Mouse (Mus musculus) gastrocnemius, postnatal 4 days (tissue): ENCODE results near the gene Pkd2. TPM values are rescaled to one million over a fixed set of nuclear protein-coding genes. Genes with fewer than 3 reads are reported as not detected.
A peak's percentile ranks its signal among the peaks of the same experiment; 100 is the strongest.
"Not testable (repeated sequence)": the region's sequence is repeated elsewhere in the genome, so short reads cannot be mapped to it uniquely, and the experiment has no call there.

Experiments
- DNase-seq, 2 experiments: peaks; one replicate each; pipeline ENCODE4 v3.0.0; 2021 to 2022; ENCODE audit warnings: low spot score in 2 of 2, mixed read lengths in 2 of 2
- long read RNA-seq, 2 experiments: library from polyadenylated mRNA; stranded (forward); transcript quantifications; one replicate each; pipeline ENCODE4 v2.0.0; 2021
- total RNA-seq, 2 experiments: library from RNA; stranded (reverse); gene quantifications; 2 replicates each; pipeline ENCODE4 v1.2.3; 2021

Gene Pkd2
- total RNA-seq = 10 to 100 TPM; 43.1 to 49.2 TPM
- long read RNA-seq, experiment 1, full-length matches to known transcripts = 31 of 48 reads
- long read RNA-seq, experiment 1, partial matches to known transcripts = 12 of 48 reads
- long read RNA-seq, experiment 1, other reads (novel, unspliced or antisense) = 5 of 48 reads
- long read RNA-seq, experiment 2, full-length matches to known transcripts = 39 of 59 reads
- long read RNA-seq, experiment 2, partial matches to known transcripts = 11 of 59 reads
- long read RNA-seq, experiment 2, other reads (novel, unspliced or antisense) = 9 of 59 reads

DNA sequence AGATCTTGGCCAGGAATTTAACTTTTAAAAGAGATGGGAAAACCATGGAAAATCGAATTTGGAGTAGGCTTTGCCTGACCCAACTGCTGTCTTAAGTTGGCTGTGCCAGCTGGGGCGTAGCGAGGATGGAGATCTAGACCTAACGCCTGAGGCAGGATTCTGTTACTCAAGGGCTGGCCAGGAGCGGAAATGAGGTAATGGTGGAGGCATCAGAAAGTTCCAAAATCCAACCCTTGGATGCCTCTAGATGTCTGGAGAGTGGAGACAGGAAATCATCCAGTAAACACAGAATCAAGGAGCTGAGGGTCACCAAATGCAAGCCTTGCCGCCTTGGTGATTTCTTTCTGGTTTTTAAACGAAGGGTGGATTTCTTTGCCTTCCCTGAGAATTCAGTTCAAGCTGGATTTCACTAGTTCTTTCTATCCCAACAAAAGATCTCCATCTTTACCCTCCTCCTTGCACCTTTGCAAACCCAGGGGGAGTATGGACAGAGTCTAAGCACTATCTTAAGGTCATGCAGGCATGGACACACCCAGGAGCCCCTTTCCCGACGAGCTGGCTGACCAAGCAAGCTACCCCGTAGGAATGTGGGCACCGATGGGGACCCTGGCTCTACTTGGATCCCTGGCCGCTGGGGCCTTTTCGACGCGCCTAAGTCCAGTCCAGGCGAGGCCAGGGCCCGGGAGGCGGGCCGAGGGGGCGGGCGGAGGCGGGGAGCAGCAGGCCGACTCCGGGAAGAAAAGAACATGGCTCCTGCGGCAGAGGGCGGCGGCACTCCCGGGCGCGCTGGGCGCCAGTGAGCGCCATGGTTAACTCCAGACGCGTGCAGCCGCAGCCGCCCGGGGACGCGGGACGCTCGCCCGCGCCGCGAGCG lies at the start of gene Pkd2:
Pkd2 (plus strand) TSS at position 619 of the 874 bp plus-strand sequence.
- peak; percentile 72 to 82 for DNase-seq

DNA sequence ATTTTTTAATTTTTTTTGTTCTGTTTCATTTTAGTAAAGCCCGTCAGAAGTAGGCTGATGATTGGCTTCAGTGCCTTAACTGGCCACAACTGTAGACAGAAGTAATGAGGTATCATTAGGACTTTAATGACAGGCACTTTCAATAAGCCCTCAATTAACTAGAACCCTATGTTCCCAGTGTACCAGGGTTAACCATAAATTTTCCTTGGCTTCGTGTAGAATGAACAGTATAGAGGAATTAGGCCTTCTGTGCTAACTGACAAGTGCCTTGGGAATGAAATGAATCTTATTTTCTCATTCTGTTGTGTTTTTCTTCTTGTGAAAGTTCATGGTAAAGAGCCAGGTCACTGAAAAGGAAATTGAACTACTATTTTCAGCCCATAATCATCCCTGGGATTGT lies 43.3 kb upstream of the Pkd2 start:
- no peak for DNase-seq

DNA sequence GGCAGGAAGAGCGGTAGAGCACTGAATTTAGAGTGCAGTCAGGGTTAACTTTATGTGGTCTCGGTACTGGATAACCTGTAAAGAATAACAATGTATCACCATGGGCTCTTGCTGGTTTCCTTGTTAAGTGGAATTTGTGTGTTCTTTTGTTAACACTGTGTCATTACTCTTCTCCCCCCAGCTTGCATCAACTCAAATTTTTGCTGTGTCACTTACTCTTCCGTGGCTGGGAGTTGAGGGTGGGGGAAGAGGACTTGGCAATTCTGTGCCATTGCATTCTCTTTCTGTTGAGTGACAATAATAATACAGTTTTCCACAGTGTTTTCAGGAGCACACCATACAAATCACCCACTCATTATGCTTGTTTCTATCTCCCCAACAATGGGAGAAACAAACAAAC lies 42.2 kb upstream of the Pkd2 start:
- no peak for DNase-seq

DNA sequence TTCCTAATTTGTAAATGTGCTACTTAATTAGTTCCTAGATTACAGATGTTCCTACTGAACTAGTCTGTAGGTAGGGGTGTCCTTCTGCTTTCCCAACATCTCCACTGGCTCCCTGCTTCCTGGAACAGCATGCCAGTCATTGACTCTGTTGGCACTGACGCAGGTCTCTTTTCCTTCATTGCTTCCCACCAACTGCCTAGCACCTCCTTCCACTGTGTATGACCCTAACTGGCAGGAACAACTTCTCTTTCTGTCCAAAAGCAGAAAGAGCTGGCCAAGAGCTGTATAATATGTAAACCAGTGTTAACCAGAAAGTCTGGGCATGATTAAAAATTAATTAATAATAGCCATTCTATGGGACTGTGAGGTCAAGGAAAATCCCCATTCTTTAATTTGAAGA lies 41.5 kb upstream of the Pkd2 start:
- DNase-seq = no peak

DNA sequence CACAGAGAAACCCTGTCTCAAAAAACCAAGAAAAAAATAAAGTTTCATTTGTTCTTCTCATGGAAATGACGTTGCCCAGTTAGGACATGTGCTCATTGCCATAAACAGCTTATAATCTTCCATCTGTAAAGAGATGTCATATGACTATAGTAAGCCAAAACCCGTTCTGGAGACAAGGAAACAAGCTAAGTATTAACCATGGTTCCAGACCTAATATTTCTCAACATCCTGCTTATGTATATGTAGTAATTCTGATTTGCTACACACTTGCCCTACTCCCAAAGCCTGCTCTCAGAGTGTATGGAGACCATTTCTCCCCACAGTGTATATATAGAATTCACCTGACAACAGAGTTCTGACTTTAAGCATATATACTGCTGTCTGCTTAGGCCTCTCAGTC lies 37.2 kb upstream of the Pkd2 start:
- no peak for DNase-seq

DNA sequence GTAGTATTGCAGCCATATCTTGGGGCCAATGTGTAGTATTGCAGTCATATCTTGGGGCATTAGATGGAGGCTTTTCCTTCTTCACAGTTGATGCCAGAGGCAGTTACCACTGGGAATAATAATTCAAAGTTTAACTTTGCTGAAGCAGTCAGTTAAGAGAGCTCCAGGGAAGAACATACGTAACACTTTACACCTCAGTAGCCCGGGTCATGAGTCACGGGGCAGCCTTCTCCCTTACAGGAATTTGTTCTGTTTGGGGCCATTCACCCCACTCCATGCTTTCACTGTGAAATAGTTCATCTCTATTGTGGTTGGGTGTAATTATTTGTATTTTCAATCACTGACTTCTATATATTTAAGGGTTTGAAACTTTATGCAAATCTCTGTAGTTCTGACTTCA lies 35.4 kb upstream of the Pkd2 start:
- no peak for DNase-seq

DNA sequence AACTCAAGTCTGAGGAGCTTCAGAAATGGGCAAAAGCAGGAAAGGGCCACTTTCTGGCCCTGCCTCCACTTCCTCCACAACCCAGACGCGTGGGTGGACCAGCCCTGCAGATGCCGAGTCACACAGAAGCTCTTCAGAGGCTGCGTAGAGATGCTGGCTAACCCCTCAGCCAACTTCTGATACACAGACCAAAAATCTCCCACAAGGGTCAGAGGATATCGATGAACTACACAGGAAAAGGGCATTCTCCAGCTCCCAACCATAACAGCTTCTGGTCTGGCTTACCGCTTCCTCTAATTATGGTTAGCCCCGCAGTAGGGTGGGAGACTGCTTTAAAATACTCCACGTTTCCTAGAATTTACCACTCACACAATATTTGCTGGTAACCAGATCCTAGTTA lies 33.3 kb upstream of the Pkd2 start:
- no peak for DNase-seq

DNA sequence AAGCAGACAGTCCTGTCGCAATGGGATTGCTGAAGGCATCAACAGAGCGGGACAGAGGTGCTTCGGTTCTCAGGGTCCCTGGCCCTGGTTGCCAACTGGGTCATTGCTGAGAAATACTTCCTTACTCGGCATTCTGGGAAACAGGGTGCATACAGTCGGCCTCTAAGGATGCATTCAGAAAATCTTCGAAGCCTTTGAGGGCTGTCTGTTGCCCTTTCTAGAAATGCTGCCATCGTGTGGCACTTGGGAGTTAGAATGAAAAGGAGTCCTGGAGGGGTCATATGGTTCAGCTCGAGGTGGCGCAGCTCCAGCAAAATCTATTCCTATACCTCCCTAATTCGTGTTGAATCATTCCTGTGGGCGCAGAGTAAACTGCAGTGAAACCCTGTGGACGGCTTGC lies 26.4 kb upstream of the Pkd2 start:
- DNase-seq = no peak

DNA sequence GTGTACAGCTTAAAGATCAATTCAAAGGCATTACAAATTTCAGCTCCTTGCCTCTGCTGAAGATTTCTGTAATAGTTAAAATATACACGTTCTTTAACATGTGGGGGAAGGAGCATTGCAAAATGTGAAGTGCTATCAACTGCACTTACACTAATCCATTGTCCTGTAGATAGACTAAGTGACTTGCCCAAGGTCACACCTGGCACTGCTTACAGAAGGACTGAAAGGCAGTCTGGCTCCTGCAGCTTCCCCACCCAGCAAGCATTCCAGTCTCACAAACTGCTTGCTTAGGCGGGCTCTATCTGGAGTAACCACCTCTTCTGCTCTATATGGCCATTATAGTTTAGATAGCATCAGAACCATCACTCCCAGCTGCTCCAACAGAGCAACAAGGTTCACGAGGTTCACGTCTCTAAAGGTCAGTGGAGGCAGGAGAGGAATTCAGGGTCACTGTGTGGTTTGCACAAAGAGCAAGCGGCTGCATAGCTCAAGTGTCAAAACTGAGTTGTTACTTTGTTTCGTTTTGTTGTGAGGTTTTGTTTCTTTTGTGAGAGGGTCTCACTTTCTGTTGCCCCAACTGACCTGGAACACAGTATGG lies 25.2 kb upstream of the Pkd2 start:
- DNase-seq = no peak

DNA sequence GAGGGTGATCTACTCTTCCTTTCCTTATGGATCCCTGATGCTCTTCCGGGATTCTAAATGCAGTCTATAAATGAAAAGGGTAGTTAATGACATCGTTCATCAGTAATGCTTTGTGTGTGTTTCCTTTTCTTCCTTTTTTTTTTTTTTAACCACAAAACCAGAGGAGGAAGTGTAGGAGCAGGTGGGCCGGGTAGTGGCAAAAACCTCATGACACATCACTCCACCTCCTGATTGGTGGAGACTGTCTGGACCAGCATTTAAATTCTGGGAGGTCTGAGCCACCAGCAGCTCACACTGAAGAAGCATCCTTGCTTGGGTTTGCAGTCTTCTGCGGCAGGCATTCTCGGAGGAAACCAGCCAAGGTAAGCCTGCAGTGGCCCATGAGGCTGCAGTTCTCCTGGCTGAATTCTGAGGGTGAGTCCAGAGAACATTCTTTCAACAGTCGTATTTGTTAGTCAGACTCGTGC lies 24.4 kb upstream of the Pkd2 start, which contains the start of gene Spp1:
Spp1 (plus strand) TSS at position 284 of the 467 bp plus-strand sequence.
- no peak for DNase-seq

DNA sequence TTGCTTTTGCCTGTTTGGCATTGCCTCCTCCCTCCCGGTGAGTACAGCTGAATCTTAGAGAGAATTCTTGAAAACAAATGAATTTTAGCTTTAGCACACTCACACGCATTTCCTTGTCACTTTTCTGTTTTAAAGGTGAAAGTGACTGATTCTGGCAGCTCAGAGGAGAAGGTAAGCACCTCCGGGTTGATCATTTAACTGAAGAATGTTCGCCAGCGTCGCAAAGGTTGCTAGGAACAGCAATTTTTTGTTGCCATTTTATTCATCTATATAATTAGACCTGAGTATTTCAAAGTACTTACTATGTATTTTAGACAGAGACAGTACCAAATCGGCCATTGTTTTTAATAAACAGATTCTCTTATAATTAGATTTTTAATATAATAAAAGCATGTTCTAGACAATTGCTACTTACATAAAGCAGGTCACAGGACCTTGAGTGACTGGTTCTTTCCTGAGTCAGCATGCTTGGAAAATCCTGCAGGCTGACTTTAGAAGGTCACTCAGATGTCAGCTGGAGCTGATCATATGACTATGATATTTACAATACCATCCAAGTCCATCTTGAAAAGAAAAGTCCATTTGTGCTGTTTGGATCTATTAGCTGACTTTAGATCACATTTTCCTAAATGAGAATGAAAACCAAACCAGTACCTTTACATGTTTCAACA lies 22.7 kb upstream of the Pkd2 start:
- no peak for DNase-seq

DNA sequence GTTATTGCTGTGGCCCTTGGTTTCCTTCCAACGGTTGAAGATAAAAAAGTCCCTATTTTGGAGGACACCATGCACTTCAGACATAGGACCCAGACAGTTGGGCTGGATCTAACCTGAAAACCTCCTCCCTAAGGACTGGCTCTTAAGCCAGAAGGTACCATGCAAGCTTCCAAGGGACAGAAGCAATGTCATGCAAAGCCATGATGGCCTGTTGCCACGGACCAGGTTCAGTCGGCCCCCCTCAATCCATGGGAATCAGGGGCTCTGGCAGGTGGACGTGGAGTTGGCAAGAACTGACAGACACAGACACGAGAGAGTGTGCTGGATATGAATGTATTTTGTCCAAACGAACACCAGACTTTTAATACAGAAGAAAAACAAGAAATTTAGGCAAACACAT lies 16.9 kb upstream of the Pkd2 start:
- DNase-seq = no peak

DNA sequence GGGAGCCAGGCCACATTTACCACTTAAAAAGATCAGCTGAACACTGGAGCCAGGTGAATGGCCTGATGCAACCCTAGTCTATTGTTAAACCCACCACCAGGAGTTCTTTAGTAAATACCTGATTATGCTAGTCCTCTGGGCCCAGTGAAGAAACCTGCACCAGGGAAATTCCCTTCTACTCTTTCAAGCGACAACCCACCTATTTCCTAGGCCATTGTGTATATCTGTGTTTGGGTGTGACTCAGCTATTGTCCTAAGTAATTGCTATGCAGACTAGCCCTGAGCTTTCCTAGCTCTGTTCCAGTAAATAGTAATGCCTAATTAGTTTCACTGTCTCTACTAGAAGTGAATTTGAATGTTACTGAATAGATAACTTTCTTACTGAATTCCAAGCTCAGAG lies 16.4 kb upstream of the Pkd2 start:
- DNase-seq = no peak

DNA sequence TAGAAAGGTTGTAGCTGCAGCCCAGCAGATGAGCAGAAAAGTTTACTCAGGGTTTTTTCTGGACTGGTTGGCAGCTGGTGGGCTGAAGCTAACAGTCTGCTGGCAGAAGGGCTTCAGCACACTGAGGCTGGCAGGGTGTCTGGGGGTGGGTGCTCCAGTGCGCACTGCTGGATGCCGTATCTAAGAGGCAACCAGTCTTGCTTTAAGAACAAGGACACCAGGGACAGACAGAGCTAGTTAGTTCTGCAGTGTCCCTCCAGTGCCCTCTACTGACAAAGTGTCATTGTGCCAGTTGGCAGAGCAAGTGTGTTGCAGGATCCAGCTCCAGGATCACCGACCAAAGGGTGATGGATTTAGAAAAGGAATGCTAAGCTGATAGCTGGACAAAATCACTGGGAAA lies 13.1 kb upstream of the Pkd2 start:
- DNase-seq = peak in 1 of 2 experiments; percentile 16

DNA sequence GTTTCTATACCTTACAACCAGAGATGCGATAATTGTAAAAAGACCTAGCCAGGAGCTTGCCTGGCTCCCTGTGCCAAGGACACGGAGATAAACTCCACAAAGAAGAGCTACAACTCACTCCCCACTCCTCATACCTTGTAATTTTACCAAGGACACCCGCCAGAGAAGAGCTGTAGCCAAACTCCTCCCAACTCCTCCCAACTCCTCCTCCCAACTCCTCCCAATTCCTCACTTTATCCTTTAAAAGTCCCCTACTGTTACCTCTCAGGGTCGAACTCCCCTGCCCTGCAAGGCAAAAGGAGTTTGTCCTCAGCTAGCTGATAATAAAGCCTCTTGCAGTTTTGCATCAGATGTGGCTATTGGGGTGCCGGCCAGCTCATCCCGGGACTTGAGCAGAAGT lies 10.9 kb upstream of the Pkd2 start:
- DNase-seq = not testable (repeated sequence)

DNA sequence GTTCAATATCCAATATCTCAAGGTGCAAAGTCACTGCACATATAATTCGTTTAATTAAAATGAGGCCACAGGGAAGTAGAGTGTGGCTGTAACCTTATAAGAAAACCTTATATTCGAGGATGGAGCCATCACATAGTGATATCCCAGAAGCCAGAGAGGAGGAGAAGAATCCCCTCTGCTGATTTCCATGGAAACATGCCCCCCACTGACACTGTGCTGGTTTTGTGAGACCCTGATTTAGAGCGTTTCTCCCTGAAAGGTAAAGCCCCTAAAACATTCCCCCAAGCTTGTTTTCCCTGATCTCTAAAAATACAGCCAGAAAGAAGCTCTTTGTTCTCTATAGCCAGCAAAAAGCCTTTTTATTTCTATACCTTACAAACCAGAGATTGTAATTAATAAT lies 9.8 kb upstream of the Pkd2 start:
- DNase-seq = no peak

DNA sequence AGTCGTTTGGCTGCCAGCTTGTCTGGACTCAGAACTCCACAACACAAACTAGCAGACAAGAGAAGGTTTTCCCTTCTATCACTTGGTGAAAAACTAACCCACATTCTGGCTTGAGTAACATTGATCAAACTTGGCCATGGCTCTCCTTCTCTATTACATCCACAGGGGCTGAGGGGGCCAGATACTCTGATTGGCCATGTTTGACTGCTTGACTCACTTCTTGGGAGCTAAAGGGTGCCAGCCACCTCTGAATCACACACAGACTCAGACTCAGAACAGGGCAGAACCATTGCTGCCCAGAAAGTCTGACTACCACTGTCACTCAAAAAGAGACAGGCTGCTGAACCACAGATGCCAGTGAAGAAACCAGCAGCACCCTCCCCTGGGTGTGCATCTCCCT lies 6.2 kb upstream of the Pkd2 start:
- DNase-seq = no peak

DNA sequence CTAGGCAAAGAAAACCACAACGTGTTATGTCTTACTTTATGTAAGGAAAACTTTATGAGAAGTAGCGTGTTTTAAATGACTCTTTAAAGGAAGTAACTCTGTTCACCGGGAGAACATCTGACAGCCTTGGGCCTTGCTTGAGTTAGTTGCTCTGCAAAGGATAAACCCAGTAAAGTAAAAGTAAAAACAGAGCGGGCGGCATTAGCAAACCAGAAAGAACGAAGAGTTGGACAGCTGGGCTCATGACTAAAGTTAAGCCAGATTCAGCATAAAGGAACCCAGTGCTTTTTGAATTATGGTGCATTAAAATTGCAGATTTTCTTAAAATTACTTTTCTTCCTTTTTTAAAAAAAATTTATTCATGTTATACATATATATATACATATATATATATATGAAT lies 4.7 kb upstream of the Pkd2 start:
- DNase-seq = no peak

DNA sequence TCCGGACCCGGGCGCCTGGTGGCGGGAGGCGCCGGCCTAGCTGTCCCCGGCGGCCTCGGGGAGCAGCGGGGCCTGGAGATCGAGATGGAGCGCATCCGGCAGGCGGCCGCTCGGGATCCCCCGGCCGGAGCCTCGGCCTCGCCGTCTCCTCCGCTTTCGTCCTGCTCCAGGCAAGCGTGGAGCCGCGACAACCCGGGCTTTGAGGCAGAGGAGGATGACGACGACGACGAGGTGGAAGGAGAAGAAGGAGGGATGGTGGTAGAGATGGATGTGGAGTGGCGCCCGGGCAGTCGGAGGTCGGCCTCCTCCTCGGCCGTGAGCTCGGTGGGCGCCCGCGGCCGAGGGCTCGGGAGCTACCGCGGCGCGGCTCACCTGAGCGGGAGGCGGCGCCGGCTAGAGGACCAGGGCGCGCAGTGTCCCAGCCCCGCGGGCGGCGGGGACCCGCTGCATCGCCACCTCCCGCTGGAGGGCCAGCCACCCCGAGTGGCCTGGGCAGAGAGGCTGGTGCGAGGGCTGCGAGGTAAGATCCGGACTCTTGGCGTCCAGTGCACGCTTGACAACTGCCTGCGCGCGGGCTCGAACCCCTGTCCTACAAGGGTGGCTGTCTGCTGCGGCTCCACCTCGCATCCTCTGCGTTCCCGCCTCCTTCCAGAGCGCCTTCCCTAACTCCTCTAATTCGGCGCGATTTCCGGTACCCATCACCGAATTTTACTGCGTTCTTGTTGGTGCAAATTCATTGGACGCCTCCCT lies 631 bp downstream of the Pkd2 start:
- DNase-seq = peak; percentile 41 to 55

DNA sequence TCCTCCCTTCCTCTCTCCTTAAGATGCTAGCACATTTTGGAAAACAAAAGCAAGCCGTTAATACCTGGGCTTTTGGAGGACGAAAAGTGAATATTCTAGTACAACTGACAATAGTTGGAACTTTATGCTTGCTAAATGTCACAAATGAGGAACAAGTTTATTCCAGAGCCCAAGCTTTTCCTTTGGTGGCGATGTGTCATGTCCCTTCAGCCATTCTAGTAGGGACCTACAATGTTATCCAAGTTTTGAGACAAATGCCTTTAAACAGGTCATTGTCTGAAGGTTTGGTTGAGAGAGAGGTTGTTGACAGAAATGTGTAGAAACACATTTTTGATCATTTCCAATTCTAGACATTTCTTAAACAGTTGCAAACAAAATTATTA lies 1.2 kb downstream of the Pkd2 start:
- peak in 1 of 2 experiments; percentile 13 for DNase-seq

DNA sequence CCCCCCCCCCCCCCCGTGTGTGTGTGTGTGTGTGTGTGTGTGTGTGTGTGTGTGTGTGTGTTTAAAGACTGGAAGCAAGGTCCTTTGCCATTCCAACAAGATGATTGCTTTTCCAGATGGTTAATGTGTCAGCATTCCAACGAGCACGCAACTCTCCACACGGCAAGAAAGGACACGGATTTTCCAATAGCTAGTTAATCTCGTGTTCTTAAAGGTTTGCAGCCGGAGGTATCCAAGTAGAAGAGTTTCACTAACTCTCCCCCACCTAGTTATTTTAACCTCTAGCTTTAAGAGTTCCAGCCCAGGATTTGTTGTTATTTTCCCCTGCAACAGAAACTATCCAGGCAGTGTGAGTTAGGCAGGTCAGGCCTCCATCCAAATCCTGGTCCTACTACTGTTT lies 1.6 kb downstream of the Pkd2 start:
- no peak for DNase-seq
